ENCODE assay signal across 24 mouse cellular contexts in genomic region chr6:55808692-55809091, GRCm38 (mm10). TPM values are rescaled to one million over a fixed set of nuclear protein-coding genes. Genes with fewer than 3 reads are reported as not detected.
DNase-seq lines count a peak whose midpoint lies in the region; ATAC-seq and TF ChIP-seq lines count a peak whose summit lies in the region.
"Had no signal": no experiment of that assay in that cellular context is flagged by ENCODE, and none has a peak within 500 bp of the region (broad histone marks: within the 10 kb centered on the region; RNA-seq: fewer than 3 reads in every experiment).

No protein-coding gene starts in this region.

- no peak for DNase-seq in forebrain, embryonic 11.5 days (ENCODE audit: low spot score)
- peak in 1 of 2 experiments; percentile 54 for DNase-seq in layer of hippocampus, adult 2 months (ENCODE audit: low spot score in 2 of 2)
- DNase-seq in layer of hippocampus, adult 9-10 months (ENCODE audit: low spot score) = no peak
- peak; percentile 65 for DNase-seq in brain, adult 2 months (ENCODE audit: low read depth, low spot score)
- DNase-seq: adrenal gland, postnatal 14 days; cerebellum, adult 2 months; cerebellum, postnatal 10 days; embryo, embryonic 11 days; gastrocnemius, adult 2 months; gastrocnemius, postnatal 25 days had no signal

- H3K9ac ChIP-seq in forebrain, embryonic 16.5 days (replicated peaks; ENCODE audit: low read depth, low read length) = no peak overlapping the region
- no peak overlapping the region for H3K9ac ChIP-seq in forebrain, embryonic 11.5 days (ENCODE audit: low read length)
- H3K9ac ChIP-seq: embryonic facial prominence, embryonic 15.5 days; hindbrain, embryonic 14.5 days; intestine, embryonic 15.5 days had no signal

- peak overlapping the region; percentile 76 for H3K27ac ChIP-seq in forebrain, embryonic 16.5 days (ENCODE audit: low read length)
- no peak overlapping the region for H3K27ac ChIP-seq in forebrain, embryonic 11.5 days (ENCODE audit: low read depth, low read length)
- H3K27ac ChIP-seq in layer of hippocampus, adult 2 months = peak overlapping the region; percentile 77
- peak overlapping the region; percentile 22; the same call in 1 of the 2 replicates for H3K27ac ChIP-seq in cortical plate, adult 2 months (ENCODE audit: insufficient read depth, low read length)
- H3K27ac ChIP-seq: embryonic facial prominence, embryonic 15.5 days; gastrocnemius, adult 2 months; hindbrain, embryonic 10.5 days; hindbrain, embryonic 14.5 days; intestine, embryonic 15.5 days had no signal

- no peak overlapping the region for H3K4me3 ChIP-seq in forebrain, embryonic 16.5 days (replicated peaks; ENCODE audit: low read length)
- no peak overlapping the region for H3K4me3 ChIP-seq in forebrain, embryonic 11.5 days (ENCODE audit: low read depth, low read length)
- no peak overlapping the region for H3K4me3 ChIP-seq in layer of hippocampus, adult 2 months
- H3K4me3 ChIP-seq in cortical plate, adult 2 months (ENCODE audit: insufficient read depth, low read length) = no peak overlapping the region
- H3K4me3 ChIP-seq: embryonic facial prominence, embryonic 15.5 days; erythroblast, embryonic 14.5 days; gastrocnemius, adult 2 months; hindbrain, embryonic 10.5 days; intestine, embryonic 15.5 days had no signal

- 0 out of 2 replicates have a peak, but pooled peaks have one; percentile 32 for ATAC-seq in forebrain, embryonic 16.5 days
- ATAC-seq in forebrain, embryonic 11.5 days (replicated peaks; ENCODE audit: low FRiP score) = no peak
- ATAC-seq: activated CD4-positive, CD25-positive, alpha-beta regulatory T cell, adult 4 months; intestine, embryonic 15.5 days; Patski had no signal

- no peaks in the 10 kb centered on the region for H3K9me3 ChIP-seq in forebrain, embryonic 16.5 days (ENCODE audit: control insufficient read depth, low read length)
- no peaks in the 10 kb centered on the region for H3K9me3 ChIP-seq in forebrain, embryonic 11.5 days (ENCODE audit: control insufficient read depth, low read length)
- H3K9me3 ChIP-seq: embryonic facial prominence, embryonic 15.5 days; hindbrain, embryonic 10.5 days; intestine, embryonic 15.5 days had no signal

- WGBS in forebrain, embryonic 16.5 days = 47% methylated on average over 3 of the region's 3 CpGs
- WGBS in forebrain, embryonic 11.5 days = 79% methylated on average over 3 of the region's 3 CpGs

- no peak for TF ChIP-seq POLR2A in cortical plate, adult 2 months (IDR thresholded peaks at IDR 0.05; ENCODE audit: extremely low read depth, insufficient read depth, low read length)

- no peaks in the 10 kb centered on the region for H3K27me3 ChIP-seq in forebrain, embryonic 16.5 days (replicated peaks; ENCODE audit: control insufficient read depth, insufficient read depth, low read length)
- no peaks in the 10 kb centered on the region for H3K27me3 ChIP-seq in forebrain, embryonic 11.5 days (ENCODE audit: control insufficient read depth, insufficient read depth, low read length)
- H3K27me3 ChIP-seq: CH12.LX; embryonic facial prominence, embryonic 15.5 days; intestine, embryonic 15.5 days; Patski had no signal

- H3K36me3 ChIP-seq in forebrain, embryonic 16.5 days (ENCODE audit: control insufficient read depth, insufficient read depth) = no peaks in the 10 kb centered on the region
- no peaks in the 10 kb centered on the region for H3K36me3 ChIP-seq in forebrain, embryonic 11.5 days (ENCODE audit: control insufficient read depth, insufficient read depth, low read length)
- H3K36me3 ChIP-seq: embryonic facial prominence, embryonic 15.5 days; hindbrain, embryonic 10.5 days; intestine, embryonic 15.5 days had no signal

- H3K4me2 ChIP-seq in forebrain, embryonic 16.5 days (ENCODE audit: low read length) = no peak overlapping the region
- H3K4me2 ChIP-seq in forebrain, embryonic 11.5 days (ENCODE audit: low read depth, low read length, severe bottlenecking) = no peak overlapping the region
- H3K4me2 ChIP-seq: embryonic facial prominence, embryonic 15.5 days; heart, embryonic 11.5 days; hindbrain, embryonic 14.5 days; intestine, embryonic 15.5 days had no signal

- peaks cover 14% of the 10 kb centered on the region for H3K4me1 ChIP-seq in forebrain, embryonic 16.5 days (replicated peaks; ENCODE audit: control insufficient read depth, insufficient read depth, low read length)
- no peaks in the 10 kb centered on the region for H3K4me1 ChIP-seq in forebrain, embryonic 11.5 days (replicated peaks; ENCODE audit: control insufficient read depth, insufficient read depth, low read length)
- H3K4me1 ChIP-seq in cortical plate, adult 2 months (ENCODE audit: control insufficient read depth, insufficient read depth, low read length) = peaks cover 6% of the 10 kb centered on the region; the same call in 1 of the 2 replicates
- H3K4me1 ChIP-seq: intestine, embryonic 15.5 days had no signal

- TF ChIP-seq CTCF in layer of hippocampus, adult 2 months (conservative IDR thresholded peaks at IDR 0.05) = no peak
- TF ChIP-seq CTCF in cortical plate, adult 2 months (IDR thresholded peaks at IDR 0.05; ENCODE audit: extremely low read depth, insufficient read depth, low read length) = no peak

RNA-seq across cellular contexts. Expression of gene Itprid1, which starts 28.0 kb away (rescaled TPM):
- 2.9 and 3.1 TPM in 2 replicates for polyA plus RNA-seq in forebrain, embryonic 16.5 days (2015; fragmentation: Nextera tagmentation; extraction: Ambion mirVana)
- polyA plus RNA-seq in forebrain, embryonic 11.5 days (2014; fragmentation: Nextera tagmentation; extraction: Ambion mirVana) = 0.13 TPM in 1 of 2 replicates, not detected in the other
- total RNA-seq in layer of hippocampus, adult 2 months (2021) = 1 to 10 TPM in 1 of 2 experiments, under 1 TPM in 1; 1.00 to 1.0 TPM
- polyA plus RNA-seq in cortical plate, adult 2 months (2012; rRNA removed) = 1.0 and 1.1 TPM in 2 replicates
- total RNA-seq: adrenal gland, adult 18-20 months; gastrocnemius, adult 2 months; gastrocnemius, postnatal 25 days; granulocyte monocyte progenitor cell, adult 5-6 weeks; heart, postnatal 25 days had no signal
- polyA plus RNA-seq: activated CD4-positive, CD25-positive, alpha-beta regulatory T cell, adult 4 months; cerebellum, adult 2 months; erythroblast, embryonic 14.5 days; heart, embryonic 11.5 days; hindbrain, embryonic 14.5 days; intestine, embryonic 15.5 days; Patski had no signal
